Mouse (Mus musculus) liver, embryonic 14 days (tissue): ENCODE results near the gene Lce1d. TPM values are rescaled to one million over a fixed set of nuclear protein-coding genes. Genes with fewer than 3 reads are reported as not detected.

Experiments
- polyA plus RNA-seq: library from polyadenylated mRNA; depleted of rRNA; stranded (reverse); fragments of >200 nt; gene quantifications from 2 replicates; pipeline ENCODE4 v1.2.3, GENCODE M21; 2012; rRNA removed

Gene Lce1d
- polyA plus RNA-seq: not detected in 2 replicates

DNA sequence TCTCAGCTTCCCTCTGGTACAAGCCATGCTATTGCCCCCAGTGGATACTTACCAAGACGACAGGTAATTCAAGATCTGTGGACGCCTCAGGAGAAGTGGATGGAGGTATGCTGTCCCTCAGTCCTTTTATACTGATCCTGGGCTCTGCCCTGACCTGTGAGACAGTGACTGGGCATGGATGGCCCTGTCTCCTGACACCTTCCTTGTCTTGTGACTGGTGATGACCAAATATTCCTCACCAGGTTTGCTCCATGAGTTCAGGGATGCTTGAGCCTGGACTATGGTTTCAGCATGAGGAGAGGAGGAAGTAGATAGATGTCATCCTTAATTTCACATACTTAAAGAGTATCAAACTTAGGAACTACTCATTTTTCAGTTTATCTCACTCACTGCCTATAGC lies at the start of gene Lce1d:
Gene Lce1d (minus strand): TSS at position 101 of the 400 bp plus-strand sequence.

GRCm38 (mm10) chr3:92720250-92720649 lies 33.2 kb upstream of the Lce1d start, which contains the start of gene Lce1f:
TSS of gene Lce1f (minus strand) at chr3:92720350.

DNA sequence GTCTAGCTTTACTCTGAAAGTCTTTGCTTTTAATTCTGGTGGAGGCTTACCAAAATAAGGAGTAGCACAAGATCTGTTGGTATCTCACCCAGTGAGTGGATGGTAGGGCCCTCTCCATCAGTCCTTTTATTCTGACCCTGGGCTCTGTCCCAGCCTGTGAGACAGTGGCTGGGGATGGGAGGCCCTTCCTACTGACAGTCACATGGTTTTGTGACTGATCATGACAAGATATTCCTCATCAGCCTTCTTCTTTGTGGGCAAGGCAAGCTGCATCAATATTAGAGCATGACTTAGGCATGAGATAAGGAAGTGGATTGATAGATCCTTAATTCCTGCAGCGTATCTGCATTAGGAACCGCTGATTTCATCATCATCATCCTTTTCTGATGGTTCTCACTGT lies 22.0 kb upstream of the Lce1d start, which contains the start of gene Lce1e:
Gene Lce1e (minus strand): TSS at position 101 of the 400 bp plus-strand sequence.

DNA sequence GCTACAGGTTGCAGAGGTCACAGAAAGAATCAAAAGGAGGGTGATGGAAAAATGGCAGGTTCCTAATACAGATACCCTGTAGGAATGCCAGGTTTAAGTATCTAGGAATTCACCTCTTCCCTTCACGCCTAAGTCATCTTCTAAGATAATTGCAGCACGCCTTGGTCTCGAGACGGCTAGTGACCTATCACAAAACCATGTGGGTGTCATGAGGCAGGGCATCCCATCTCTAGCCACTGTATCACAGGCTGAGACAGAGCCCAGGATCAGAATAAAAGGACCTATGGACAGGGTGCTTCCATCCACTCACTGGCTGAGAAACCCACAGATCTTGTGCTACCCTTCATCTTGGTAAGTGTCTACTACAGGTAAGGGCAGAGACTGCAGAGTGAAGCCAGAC lies 8.1 kb downstream of the Lce1d start, which contains the start of gene Lce1c:
Gene Lce1c (plus strand): TSS at position 301 of the 400 bp plus-strand sequence.

GRCm38 (mm10) chr3:92670215-92670614 lies 16.8 kb downstream of the Lce1d start, which contains the start of gene Lce1a2:
TSS of gene Lce1a2 (minus strand) at chr3:92670315.

DNA sequence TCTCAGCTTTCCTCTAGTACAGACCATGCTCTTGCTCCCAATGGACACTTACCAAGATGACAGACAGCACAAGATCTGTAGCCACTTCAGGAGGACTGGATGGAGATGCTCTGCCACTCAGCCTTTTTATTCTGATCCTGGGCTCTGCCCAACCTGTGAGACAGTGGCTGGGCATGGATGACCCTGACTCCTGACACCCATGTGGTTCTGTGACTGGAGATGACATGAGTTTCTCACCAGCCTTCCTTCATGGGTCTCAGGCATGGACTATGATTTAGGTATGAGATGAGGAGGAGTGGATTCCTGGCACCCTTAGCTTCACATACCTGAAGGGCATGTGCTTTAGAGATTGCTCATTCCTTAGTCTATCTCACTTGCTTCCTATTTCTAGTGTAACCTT lies 30.2 kb downstream of the Lce1d start, which contains the start of gene Lce1b:
Gene Lce1b (minus strand): TSS at position 101 of the 400 bp plus-strand sequence.

GRCm38 (mm10) chr3:92648207-92648606 lies 38.8 kb downstream of the Lce1d start, which contains the start of gene Lce1a1:
TSS of gene Lce1a1 (minus strand) at chr3:92648307.

Other genes with a start within 250 kb of the Lce1d start
- gene Sprr1b, start 248.4 kb downstream of the Lce1d start, polyA plus RNA-seq: not detected in 2 replicates
- gene Sprr3, start 228.5 kb downstream of the Lce1d start, polyA plus RNA-seq: not detected in 2 replicates
- 0.06 TPM in 1 of 2 replicates, not detected in the other for gene Sprr1a, start 201.3 kb downstream of the Lce1d start, polyA plus RNA-seq
- not detected in 2 replicates for gene Sprr4, start 186.7 kb downstream of the Lce1d start, polyA plus RNA-seq
- gene 2310046K23Rik, start 152.7 kb downstream of the Lce1d start, polyA plus RNA-seq: not detected in 2 replicates
- gene Ivl, start 113.5 kb downstream of the Lce1d start, polyA plus RNA-seq: 0.03 TPM in 2 replicates
- 0.03 TPM in 1 of 2 replicates, not detected in the other for gene Smcp, start 98.2 kb downstream of the Lce1d start, polyA plus RNA-seq
- not detected in 2 replicates for gene 2210017I01Rik, start 79.7 kb downstream of the Lce1d start, polyA plus RNA-seq
- gene Lce6a, start 65.5 kb downstream of the Lce1d start, polyA plus RNA-seq: not detected in 2 replicates
- gene Lce1a1, start 38.9 kb downstream of the Lce1d start, polyA plus RNA-seq: not detected in 2 replicates
- not detected in 2 replicates for gene Lce1b, start 30.3 kb downstream of the Lce1d start, polyA plus RNA-seq
- gene Lce1a2, start 16.9 kb downstream of the Lce1d start, polyA plus RNA-seq: not detected in 2 replicates
- not detected in 2 replicates for gene Lce1c, start 8.0 kb downstream of the Lce1d start, polyA plus RNA-seq
- gene Lce1e, start 21.9 kb upstream of the Lce1d start, polyA plus RNA-seq: not detected in 2 replicates
- not detected in 2 replicates for gene Lce1f, start 33.1 kb upstream of the Lce1d start, polyA plus RNA-seq
- not detected in 2 replicates for gene Gm38119, start 51.9 kb upstream of the Lce1d start, polyA plus RNA-seq
- not detected in 2 replicates for gene Lce1g, start 65.1 kb upstream of the Lce1d start, polyA plus RNA-seq
- gene Lce1h, start 77.9 kb upstream of the Lce1d start, polyA plus RNA-seq: not detected in 2 replicates
- not detected in 2 replicates for gene Lce1i, start 91.7 kb upstream of the Lce1d start, polyA plus RNA-seq
- not detected in 2 replicates for gene Lce1j, start 103.3 kb upstream of the Lce1d start, polyA plus RNA-seq
- gene Lce1k, start 120.7 kb upstream of the Lce1d start, polyA plus RNA-seq: not detected in 2 replicates
- gene Kprp, start 140.0 kb upstream of the Lce1d start, polyA plus RNA-seq: not detected in 2 replicates
- not detected in 2 replicates for gene Lce1l, start 164.1 kb upstream of the Lce1d start, polyA plus RNA-seq
- gene 2310050C09Rik, start 183.0 kb upstream of the Lce1d start, polyA plus RNA-seq: not detected in 2 replicates
- gene Lce3a, start 239.0 kb upstream of the Lce1d start, polyA plus RNA-seq: not detected in 2 replicates
- gene Lce3b, start 245.8 kb upstream of the Lce1d start, polyA plus RNA-seq: not detected in 2 replicates